Mouse (Mus musculus): ENCODE measurements around the gene Rpl15.
"Not testable (repeated sequence)": the region's sequence is repeated elsewhere in the genome, so short reads cannot be mapped to it uniquely, and the experiment has no call there.

The Rpl15 gene

GRCm38 (mm10) chr14:18270529-18271441 lies at the start of gene Rpl15, which contains the start of gene Nkiras1:
Gene Rpl15, minus strand, starts transcription at chr14:18271391.
Gene Nkiras1, plus strand, starts transcription at chr14:18271136.
- peak; percentile 94 for DNase-seq (ENCODE audit: low read depth, low spot score)

DNA sequence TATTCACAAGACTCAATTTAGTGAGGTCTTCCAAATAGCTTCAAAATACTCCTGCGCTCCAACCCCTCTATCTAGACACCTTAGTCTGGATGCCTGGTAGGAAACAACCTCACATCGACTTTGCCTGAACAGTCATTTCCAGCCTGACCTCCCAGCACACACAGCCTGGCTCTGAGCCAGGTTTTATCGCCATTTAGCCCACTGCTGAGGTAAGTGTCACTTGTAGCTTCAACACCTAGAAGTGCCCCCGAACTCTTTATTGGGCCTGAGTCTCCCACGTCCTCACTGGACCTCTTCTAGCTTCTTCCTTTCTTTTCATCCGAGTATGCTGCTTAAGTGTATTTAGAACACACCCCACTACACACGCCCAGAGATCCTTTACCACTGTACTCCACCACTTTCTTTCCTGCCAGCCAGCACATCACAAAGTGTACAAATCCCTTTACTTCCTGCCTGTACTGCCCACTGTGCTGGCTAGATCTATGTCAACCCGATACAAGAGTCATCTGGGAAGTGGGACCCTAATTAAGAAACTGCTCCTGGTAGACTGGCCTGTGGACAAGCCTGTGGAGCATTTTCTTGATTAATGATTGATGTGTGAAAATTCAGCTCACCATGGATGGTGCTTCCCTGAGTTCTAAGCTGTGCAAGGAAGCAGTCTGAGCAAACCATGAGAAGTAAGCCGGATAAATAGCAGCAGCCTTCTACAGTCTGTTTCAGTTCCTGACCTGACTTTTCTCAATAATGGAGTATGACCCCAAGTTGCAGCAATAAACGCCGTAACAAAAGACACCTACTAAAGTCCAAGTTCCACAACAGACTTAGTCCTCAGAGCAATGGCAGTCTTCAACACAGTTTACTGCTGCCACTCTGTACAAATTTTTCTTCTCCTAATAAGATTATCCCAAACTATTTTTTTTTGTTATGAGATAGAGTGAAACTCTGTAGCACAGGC lies 46.5 kb upstream of the Rpl15 start:
- no peak for DNase-seq (ENCODE audit: low read depth, low spot score)

GRCm38 (mm10) chr14:18304165-18304564 lies 33.0 kb upstream of the Rpl15 start:
- no peak for DNase-seq (ENCODE audit: low read depth, low spot score)

- no peak for DNase-seq (ENCODE audit: low read depth, low spot score)
Measured at GRCm38 (mm10) chr14:18303262-18303661, 32.1 kb upstream of the Rpl15 start.

DNA sequence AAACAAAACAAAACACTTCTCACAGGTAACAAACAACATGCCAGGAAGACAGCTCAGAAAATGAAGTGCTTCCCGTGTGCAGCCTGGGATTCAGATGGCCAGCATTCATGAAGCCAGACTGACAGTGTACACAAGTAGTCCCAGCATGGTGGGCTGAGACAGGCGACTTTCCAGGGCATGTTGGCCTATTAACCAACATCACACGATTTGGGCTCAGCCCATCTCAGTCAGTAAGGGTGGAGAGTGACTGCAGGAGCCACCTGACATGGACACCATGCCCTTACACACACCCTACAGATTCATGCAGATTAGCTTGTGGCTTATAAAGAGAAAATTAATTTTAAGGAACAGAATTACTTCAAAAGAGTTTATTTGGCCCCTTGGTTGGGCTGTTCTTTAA lies 31.6 kb upstream of the Rpl15 start:
- DNase-seq (ENCODE audit: low read depth, low spot score) = no peak

GRCm38 (mm10) chr14:18301591-18301990 lies 30.4 kb upstream of the Rpl15 start:
- no peak for DNase-seq (ENCODE audit: low read depth, low spot score)

- DNase-seq (ENCODE audit: low read depth, low spot score) = no peak
Measured at GRCm38 (mm10) chr14:18300676-18301075, 29.5 kb upstream of the Rpl15 start.

GRCm38 (mm10) chr14:18298874-18299273 lies 27.7 kb upstream of the Rpl15 start:
- DNase-seq (ENCODE audit: low read depth, low spot score) = no peak

DNA sequence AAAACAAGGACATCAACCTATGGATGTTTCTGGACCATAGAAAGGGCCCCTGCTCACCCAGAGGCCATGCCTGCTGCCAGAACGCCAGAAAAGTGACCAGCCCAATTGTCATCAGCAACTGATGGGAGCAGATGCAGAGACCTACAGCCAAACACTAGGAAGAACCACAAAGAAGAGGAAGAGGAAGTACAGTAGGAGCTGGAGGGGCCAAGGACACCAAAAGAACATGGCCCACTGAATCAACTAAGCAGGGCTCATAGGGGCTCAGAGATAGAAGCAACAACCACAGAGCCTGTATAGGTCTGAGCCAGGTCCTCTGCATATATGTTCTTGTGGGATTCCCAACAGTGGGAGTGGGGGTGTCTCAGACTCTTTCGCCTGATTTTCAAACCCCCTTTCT lies 26.2 kb upstream of the Rpl15 start:
- DNase-seq (ENCODE audit: low read depth, low spot score) = no peak

DNA sequence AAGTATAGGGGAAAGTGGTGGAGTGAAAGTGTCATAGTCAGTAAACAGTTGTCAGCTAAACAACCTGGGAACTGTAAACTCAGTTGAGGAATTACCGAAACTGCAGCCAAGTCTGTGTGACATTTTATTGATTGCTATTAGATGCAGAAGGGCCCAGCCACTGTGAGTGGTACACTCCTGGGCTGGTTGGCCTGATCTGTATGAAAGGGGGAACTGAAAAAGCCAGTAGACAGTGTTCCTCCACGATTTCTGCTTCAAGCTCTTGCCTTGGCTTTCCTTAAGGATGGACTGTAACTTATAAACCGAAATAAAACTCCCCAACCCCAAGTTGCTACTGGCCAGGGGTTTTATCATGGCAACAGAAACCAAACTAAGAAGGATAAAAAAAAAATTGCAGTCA lies 21.4 kb upstream of the Rpl15 start:
- no peak for DNase-seq (ENCODE audit: low read depth, low spot score)

DNA sequence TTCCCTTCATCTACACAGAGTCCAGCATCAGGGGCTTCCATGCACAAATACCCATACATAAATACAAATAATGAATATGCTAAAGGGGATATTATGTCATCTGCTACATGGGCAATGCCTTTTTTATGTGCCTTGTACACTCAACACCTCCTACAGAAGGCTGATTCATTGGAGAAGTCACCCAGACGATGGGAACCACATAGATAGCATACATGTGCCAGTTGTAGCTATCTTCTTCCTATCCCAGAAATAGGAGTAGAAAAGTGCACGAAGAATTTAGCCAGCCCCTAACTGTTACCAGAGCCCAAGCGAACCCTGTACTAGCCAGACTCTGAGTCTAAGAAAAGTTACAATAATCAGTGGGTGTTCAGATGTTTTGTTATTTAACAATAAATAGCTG lies 20.9 kb upstream of the Rpl15 start:
- DNase-seq (ENCODE audit: low read depth, low spot score) = no peak

- no peak for DNase-seq (ENCODE audit: low read depth, low spot score)
Measured at GRCm38 (mm10) chr14:18287391-18287790, 16.2 kb upstream of the Rpl15 start.

DNA sequence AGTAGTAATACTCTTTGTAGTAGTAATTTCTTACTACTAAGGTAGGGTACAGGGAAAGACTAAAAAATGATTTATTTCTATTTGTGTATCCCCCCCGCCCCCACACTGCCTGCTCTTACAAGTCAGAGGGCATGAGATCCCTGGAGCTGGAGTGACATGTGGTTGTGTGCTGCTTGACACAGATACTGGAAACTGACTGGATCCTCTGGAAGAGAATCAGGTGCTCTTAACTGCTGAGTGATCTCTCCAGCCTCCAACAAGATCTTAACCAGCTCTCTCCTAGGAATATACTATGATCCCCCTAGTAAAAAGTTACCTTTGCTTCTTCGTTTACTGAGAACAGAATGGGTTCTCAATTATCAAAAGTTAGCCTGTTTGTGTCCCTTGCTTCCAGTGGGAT lies 15.2 kb upstream of the Rpl15 start:
- no peak for DNase-seq (ENCODE audit: low read depth, low spot score)

DNA sequence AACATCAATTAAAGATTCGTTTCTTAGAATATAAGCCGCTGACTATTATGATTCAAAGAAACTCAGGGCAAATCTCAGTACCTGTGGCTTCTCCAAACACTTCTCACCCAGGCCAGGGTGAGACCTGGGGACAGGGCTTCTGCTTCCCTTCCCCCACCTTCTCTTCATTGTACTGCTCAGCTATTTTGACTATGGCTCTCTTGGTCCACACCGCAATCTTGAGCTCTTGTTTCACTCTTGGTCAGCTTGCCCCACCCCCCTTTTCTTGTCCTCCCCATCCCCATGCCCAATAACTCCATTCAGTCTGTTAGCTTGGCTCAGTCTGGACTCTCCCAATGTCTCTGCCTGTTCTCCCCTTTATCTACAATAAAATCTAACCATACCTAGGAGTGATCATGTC lies 14.3 kb upstream of the Rpl15 start:
- DNase-seq (ENCODE audit: low read depth, low spot score) = no peak

- DNase-seq (ENCODE audit: low read depth, low spot score) = no peak
Measured at GRCm38 (mm10) chr14:18284581-18284980, 13.4 kb upstream of the Rpl15 start.

DNA sequence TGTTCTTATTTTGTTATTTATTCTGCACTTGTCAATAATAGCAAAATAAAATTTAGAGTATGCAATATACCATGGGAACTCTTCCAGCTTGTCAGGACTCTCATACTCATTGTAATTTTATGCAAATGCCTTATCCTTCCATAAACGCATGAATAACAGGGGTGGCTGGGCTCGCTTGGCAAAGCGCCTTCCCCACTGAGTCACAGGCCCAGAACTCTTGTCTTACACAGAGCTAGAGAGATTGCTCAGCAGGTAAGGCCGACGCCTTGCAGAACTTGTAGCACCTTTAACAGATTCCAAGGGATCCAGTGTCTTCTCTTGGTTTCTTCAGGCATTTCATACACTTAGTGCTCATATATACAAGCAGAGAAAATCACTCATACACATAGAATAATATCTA lies 9.2 kb upstream of the Rpl15 start:
- DNase-seq (ENCODE audit: low read depth, low spot score) = no peak

DNA sequence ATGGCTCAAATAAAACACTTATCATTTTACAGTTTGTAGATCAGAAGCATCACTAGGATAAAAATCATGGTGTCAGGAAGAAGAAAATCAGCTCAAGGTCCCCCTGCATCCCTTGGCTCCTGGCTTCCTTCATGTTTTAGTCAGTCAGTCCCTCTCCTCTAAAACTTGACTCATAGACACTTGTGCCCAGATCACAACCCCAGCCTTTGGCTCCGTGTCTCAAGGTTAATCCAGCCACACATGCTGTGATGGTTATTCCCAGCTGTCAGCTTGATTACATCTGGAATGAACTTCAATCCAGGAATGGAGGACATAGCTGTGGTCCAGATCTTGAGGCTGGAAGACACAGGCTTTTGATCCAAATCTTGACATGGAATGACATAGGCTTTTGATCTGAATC lies 3.3 kb upstream of the Rpl15 start:
- no peak for DNase-seq (ENCODE audit: low read depth, low spot score)

DNA sequence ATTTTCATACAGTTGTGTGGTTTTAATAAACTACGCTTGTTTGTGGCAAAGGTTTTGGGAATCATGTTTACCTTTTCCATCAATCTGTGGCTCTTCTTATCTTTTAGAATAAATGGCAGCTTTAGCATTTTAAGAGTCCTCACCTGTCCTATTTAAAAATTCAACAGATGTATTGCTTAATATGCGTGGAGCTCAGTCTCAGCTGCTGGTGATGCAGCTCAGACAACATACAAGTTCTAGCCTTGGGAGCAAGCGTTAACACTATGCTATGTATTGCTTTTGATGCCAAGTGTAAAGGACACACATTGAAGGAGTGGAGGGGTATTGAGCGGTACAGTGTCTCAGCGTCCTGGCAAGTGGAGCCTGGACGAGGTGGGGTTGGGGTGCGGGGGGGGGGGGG lies 475 bp upstream of the Rpl15 start:
- DNase-seq (ENCODE audit: low read depth, low spot score) = no peak

DNA sequence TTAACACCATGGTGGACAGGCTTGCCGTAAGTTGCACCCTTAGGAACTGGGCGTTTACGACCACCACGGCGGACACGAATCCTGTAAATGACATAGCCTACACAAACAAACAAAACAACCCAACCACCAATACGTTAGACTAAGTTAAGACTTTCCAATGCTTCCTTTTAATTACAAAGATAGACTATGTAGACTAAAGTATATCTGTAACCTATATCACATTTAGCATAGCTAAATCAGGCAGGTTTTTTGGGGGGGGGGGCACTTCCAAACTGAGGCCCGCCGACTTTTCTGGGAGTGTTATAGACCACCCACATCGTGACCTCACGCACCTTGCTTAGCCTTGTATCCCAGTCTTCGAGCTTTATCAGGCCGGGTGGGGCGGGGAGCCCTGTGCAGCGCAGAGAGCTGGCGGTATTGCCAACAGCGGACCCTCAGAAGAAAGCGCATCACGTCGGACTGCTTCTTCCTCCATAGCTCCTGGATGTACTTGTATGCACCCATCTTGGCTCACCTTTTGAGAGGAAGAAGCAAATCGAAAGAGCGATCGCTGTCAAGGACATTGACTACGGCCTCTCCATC lies 1.2 kb downstream of the Rpl15 start:
- not testable (repeated sequence) for DNase-seq (ENCODE audit: low read depth, low spot score)

DNA sequence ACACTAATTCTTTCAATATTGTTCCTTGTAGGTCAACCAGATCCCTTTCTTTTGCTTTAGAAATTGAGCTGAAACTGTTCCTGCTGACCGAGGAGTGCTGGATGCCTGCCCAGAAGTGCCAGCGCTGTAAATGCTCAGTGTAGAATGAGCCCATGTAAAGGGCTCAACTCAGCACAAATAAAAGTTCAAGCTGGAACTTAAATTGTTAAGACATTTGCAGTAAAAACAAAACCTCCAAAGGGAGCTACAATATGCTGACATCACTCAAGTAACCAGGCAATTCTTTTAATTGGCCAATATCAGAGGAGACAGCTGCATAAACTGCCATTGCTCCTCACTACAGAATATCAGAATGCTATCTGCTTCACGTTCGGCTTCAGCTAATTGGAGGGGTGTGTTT lies 7.8 kb downstream of the Rpl15 start:
- no peak for DNase-seq (ENCODE audit: low read depth, low spot score)

DNA sequence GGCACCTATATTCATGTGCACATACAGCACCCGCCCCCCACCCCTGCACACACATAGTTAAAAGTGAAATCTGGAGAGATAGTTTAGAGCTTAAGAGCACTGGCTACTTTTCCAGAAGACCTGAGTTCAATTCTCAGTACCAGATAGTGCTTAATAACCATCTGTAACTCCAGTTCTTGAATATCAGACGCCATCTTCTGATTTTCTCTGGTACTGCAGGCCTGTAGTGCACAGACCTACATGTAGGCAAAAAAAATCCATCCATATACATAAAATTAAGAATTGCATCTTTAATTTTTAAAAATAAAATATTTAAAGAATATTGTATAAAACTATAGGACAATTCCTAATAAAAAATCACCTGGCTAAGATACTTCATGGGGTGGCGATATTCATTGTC lies 10.0 kb downstream of the Rpl15 start:
- DNase-seq (ENCODE audit: low read depth, low spot score) = no peak

DNA sequence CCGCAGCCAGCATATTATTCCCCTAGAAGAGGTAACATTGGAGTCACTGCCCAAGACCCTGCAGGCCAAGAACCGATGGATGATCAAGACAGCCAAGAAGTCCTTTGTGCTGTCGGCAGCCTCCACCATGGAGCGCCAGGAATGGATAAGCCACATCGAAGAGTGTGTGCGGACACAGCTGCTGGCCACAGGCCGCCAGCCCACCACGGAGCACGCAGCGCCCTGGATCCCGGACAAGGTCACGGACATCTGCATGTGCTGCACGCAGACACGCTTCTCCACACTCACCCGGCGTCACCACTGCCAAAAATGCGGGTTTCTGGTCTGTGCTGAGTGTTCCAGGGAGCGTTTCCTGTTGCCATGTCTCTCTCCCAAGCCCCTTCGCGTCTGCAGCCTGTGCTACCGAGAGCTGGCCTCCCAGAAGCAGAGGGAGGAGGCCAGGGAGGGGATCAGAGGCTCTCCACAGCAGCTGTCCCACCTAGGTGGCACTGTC lies 28.5 kb downstream of the Rpl15 start:
- no peak for DNase-seq (ENCODE audit: low read depth, low spot score)
